Mouse (Mus musculus) cerebellum, adult 18-20 months (tissue): ENCODE results near the gene Mcrip2.
"Not testable (repeated sequence)": the region's sequence is repeated elsewhere in the genome, so short reads cannot be mapped to it uniquely, and the experiment has no call there.

Experiments used
- DNase-seq, 2 experiments: peaks; one replicate each; pipeline ENCODE4 v3.0.0; 2021

The Mcrip2 gene

GRCm38 (mm10) chr17:25880196-25880910 is 11.8 kb upstream of the Mcrip2 start, which contains the start of gene Wfikkn1:
Gene Wfikkn1 (minus strand): TSS chr17:25880858.
- peak in 1 of 2 experiments; percentile 23 for DNase-seq

GRCm38 (mm10) chr17:25879750-25880149 is 11.2 kb upstream of the Mcrip2 start:
- peak in 1 of 2 experiments; percentile 27 for DNase-seq

GRCm38 (mm10) chr17:25879261-25879660 is 10.7 kb upstream of the Mcrip2 start:
- peak in 1 of 2 experiments; percentile 42 for DNase-seq

- peak in 1 of 2 experiments; percentile 28 for DNase-seq
These were observed 10.1 kb upstream of the Mcrip2 start for GRCm38 (mm10) chr17:25878611-25879180.

- peak; percentile 22 to 23 for DNase-seq
These were observed 9.4 kb upstream of the Mcrip2 start for GRCm38 (mm10) chr17:25877741-25878610.

GRCm38 (mm10) chr17:25877025-25877424 is 8.5 kb upstream of the Mcrip2 start:
- no peak for DNase-seq

- peak in 1 of 2 experiments; percentile 15 for DNase-seq
These were observed 7.9 kb upstream of the Mcrip2 start for GRCm38 (mm10) chr17:25876347-25876915.

- peak; percentile 92 to 94 for DNase-seq
These were observed 6.9 kb upstream of the Mcrip2 start for GRCm38 (mm10) chr17:25875171-25876136.

GRCm38 (mm10) chr17:25874721-25875170 is 6.2 kb upstream of the Mcrip2 start, which contains the start of gene Mettl26:
Gene Mettl26 (plus strand): TSS chr17:25875074.
- DNase-seq: peak; percentile 90 to 94

GRCm38 (mm10) chr17:25874148-25874720 is 5.7 kb upstream of the Mcrip2 start:
- DNase-seq: no peak

- DNase-seq: no peak
These were observed 5.0 kb upstream of the Mcrip2 start for GRCm38 (mm10) chr17:25873405-25874147.

- no peak for DNase-seq
These were observed 4.1 kb upstream of the Mcrip2 start for GRCm38 (mm10) chr17:25872676-25873075.

GRCm38 (mm10) chr17:25871566-25871965 is 3.0 kb upstream of the Mcrip2 start:
- not testable (repeated sequence) for DNase-seq

GRCm38 (mm10) chr17:25869954-25870353 is 1.4 kb upstream of the Mcrip2 start:
- no peak for DNase-seq

- DNase-seq: no peak
These were observed 934 bp upstream of the Mcrip2 start for GRCm38 (mm10) chr17:25869498-25869897.

- DNase-seq: peak in 1 of 2 experiments; percentile 44
These were observed 546 bp downstream of the Mcrip2 start for GRCm38 (mm10) chr17:25867836-25868600.

- DNase-seq: no peak
These were observed 1.1 kb downstream of the Mcrip2 start for GRCm38 (mm10) chr17:25867509-25867835.

GRCm38 (mm10) chr17:25866172-25866571 is 2.4 kb downstream of the Mcrip2 start:
- no peak for DNase-seq

- DNase-seq: no peak
These were observed 3.3 kb downstream of the Mcrip2 start for GRCm38 (mm10) chr17:25865288-25865687.

GRCm38 (mm10) chr17:25864311-25864710 is 4.3 kb downstream of the Mcrip2 start:
- no peak for DNase-seq
